ENCODE assay signal across 11 mouse cellular contexts in the genomic region with DNA sequence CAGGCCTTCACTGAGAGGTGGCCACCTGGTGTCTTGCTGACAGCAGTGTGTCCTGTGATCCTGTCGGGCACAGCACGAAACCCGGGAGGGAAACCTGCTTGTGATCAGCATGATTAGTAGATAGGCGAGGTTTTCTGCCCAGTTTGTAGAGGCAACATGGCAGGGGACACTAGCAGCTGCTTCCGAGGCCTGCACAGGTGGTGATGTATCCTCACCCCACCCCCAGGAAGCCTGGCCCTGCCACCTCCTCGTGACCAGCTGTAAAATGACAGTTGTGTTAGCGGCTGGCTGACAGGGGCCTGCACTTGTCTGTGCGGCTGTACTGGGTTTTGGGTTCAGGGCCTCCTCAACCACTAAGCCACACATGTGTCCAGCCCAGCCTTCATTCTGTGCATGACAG. TPM values are rescaled to one million over a fixed set of nuclear protein-coding genes. Genes with fewer than 3 reads are reported as not detected.
DNase-seq lines count a peak whose midpoint lies in the region; ATAC-seq and TF ChIP-seq lines count a peak whose summit lies in the region.
"Had no signal": no experiment of that assay in that cellular context is flagged by ENCODE, and none has a peak within 500 bp of the region (broad histone marks: within the 10 kb centered on the region; RNA-seq: fewer than 3 reads in every experiment).

No protein-coding gene starts in this region.

- H3K9ac ChIP-seq in heart, embryonic 16.5 days (ENCODE audit: low read length), result no peak overlapping the region
- H3K9ac ChIP-seq in stomach, embryonic 15.5 days, result no peak overlapping the region
- H3K9ac ChIP-seq in stomach, postnatal 0 days (ENCODE audit: low read length), result no peak overlapping the region
- H3K9ac ChIP-seq in limb, embryonic 12.5 days (replicated peaks), result peak overlapping the region; percentile 52; the same call in 1 of the 2 replicates
- H3K9ac ChIP-seq: hindbrain, embryonic 14.5 days had no signal

- intact Hi-C loops in left cerebral cortex, postnatal 14 days (cut with DNase I), result no loop called here

- ATAC-seq in heart, embryonic 16.5 days (replicated peaks; ENCODE audit: extremely low read depth, insufficient read depth, low FRiP score), result no peak
- no peak for ATAC-seq in stomach, embryonic 15.5 days (ENCODE audit: insufficient read depth, low FRiP score, low read depth)
- ATAC-seq in stomach, postnatal 0 days (ENCODE audit: low FRiP score, low TSS enrichment), result no peak
- no peak for ATAC-seq in limb, embryonic 12.5 days (ENCODE audit: insufficient number of reproducible peaks, insufficient read depth, low FRiP score, low TSS enrichment, low read depth)

- no peak overlapping the region for H3K27ac ChIP-seq in heart, embryonic 16.5 days (ENCODE audit: low read length)
- no peak overlapping the region for H3K27ac ChIP-seq in stomach, embryonic 15.5 days
- no peak overlapping the region for H3K27ac ChIP-seq in stomach, postnatal 0 days (replicated peaks)
- no peak overlapping the region for H3K27ac ChIP-seq in limb, embryonic 12.5 days
- H3K27ac ChIP-seq: hindbrain, embryonic 14.5 days had no signal

- H3K27me3 ChIP-seq in heart, embryonic 16.5 days (ENCODE audit: control insufficient read depth, insufficient read depth, low read length), result 0 out of 2 replicates have a peak, but pooled peaks cover 2% of the 10 kb centered on the region
- H3K27me3 ChIP-seq in stomach, embryonic 15.5 days (replicated peaks), result no peaks in the 10 kb centered on the region
- H3K27me3 ChIP-seq in stomach, postnatal 0 days (ENCODE audit: control insufficient read depth, insufficient read depth, low read length), result no peaks in the 10 kb centered on the region
- no peaks in the 10 kb centered on the region for H3K27me3 ChIP-seq in limb, embryonic 12.5 days

- TF ChIP-seq CTCF in stomach, postnatal 0 days (IDR thresholded peaks at IDR 0.05; ENCODE audit: low read depth), result no peak

- H3K4me2 ChIP-seq in heart, embryonic 16.5 days (ENCODE audit: low read depth, low read length), result 0 out of 2 replicates have a peak overlapping the region, but pooled peaks have one; percentile 2
- peak overlapping the region; percentile 57; the same call in 1 of the 2 replicates for H3K4me2 ChIP-seq in stomach, embryonic 15.5 days
- H3K4me2 ChIP-seq in stomach, postnatal 0 days (replicated peaks; ENCODE audit: low read depth), result no peak overlapping the region
- peak overlapping the region; percentile 67 for H3K4me2 ChIP-seq in limb, embryonic 12.5 days
- H3K4me2 ChIP-seq: hindbrain, embryonic 14.5 days had no signal

- WGBS in heart, embryonic 16.5 days, result 69% methylated on average over 8 of the region's 8 CpGs
- WGBS in stomach, embryonic 15.5 days, result 64% methylated on average over 8 of the region's 8 CpGs
- WGBS in stomach, postnatal 0 days, result 78% methylated on average over 8 of the region's 8 CpGs
- whole genome bisulfite sequencing in limb, embryonic 12.5 days, result 47% methylated on average over 8 of the region's 8 CpGs

- H3K4me1 ChIP-seq in heart, embryonic 16.5 days (ENCODE audit: control insufficient read depth, insufficient read depth, low read length), result peaks cover 40% of the 10 kb centered on the region
- peaks cover 50% of the 10 kb centered on the region for H3K4me1 ChIP-seq in stomach, embryonic 15.5 days
- peaks cover 7% of the 10 kb centered on the region for H3K4me1 ChIP-seq in stomach, postnatal 0 days (replicated peaks; ENCODE audit: control insufficient read depth, insufficient read depth)
- peaks cover 52% of the 10 kb centered on the region for H3K4me1 ChIP-seq in limb, embryonic 12.5 days (replicated peaks)

- no peak for TF ChIP-seq EP300 in stomach, postnatal 0 days (optimal IDR thresholded peaks at IDR 0.05)

- no peaks in the 10 kb centered on the region for H3K36me3 ChIP-seq in heart, embryonic 16.5 days (ENCODE audit: control insufficient read depth, insufficient read depth)
- no peaks in the 10 kb centered on the region for H3K36me3 ChIP-seq in stomach, embryonic 15.5 days
- no peaks in the 10 kb centered on the region for H3K36me3 ChIP-seq in stomach, postnatal 0 days (ENCODE audit: control insufficient read depth, insufficient read depth, low read length)
- no peaks in the 10 kb centered on the region for H3K36me3 ChIP-seq in limb, embryonic 12.5 days

- H3K4me3 ChIP-seq in heart, embryonic 16.5 days (ENCODE audit: low read length), result 0 out of 2 replicates have a peak overlapping the region, but pooled peaks have one; percentile 36
- no peak overlapping the region for H3K4me3 ChIP-seq in stomach, embryonic 15.5 days (replicated peaks)
- H3K4me3 ChIP-seq in stomach, postnatal 0 days (ENCODE audit: low read depth, low read length), result no peak overlapping the region
- peak overlapping the region; percentile 34; the same call in 1 of the 2 replicates for H3K4me3 ChIP-seq in limb, embryonic 12.5 days (replicated peaks)

- DNase-seq in heart, adult 11 months, result no peak
- no peak for DNase-seq in stomach, postnatal 0 days (ENCODE audit: low spot score)
- peak; percentile 71 for DNase-seq in thymus, postnatal 4 days
- no peak for DNase-seq in urinary bladder, postnatal 14 days (ENCODE audit: low spot score)
- DNase-seq in left cerebral cortex, postnatal 14 days (ENCODE audit: low spot score in 2 of 2), result no peak
- DNase-seq: lung, adult 2 months; right cerebral cortex, adult 18-20 months had no signal

- H3K9me3 ChIP-seq in heart, embryonic 16.5 days (replicated peaks; ENCODE audit: control insufficient read depth, low read length), result no peaks in the 10 kb centered on the region
- H3K9me3 ChIP-seq in stomach, embryonic 15.5 days, result no peaks in the 10 kb centered on the region
- H3K9me3 ChIP-seq in stomach, postnatal 0 days (ENCODE audit: control insufficient read depth, low read length), result no peaks in the 10 kb centered on the region
- no peaks in the 10 kb centered on the region for H3K9me3 ChIP-seq in limb, embryonic 12.5 days

RNA-seq across cellular contexts. Expression of a gene that starts 34.4 kb away (rescaled TPM):
- 64.3 and 71.0 TPM in 2 replicates for polyA plus RNA-seq in heart, embryonic 16.5 days (2015; fragmentation: Nextera tagmentation; extraction: Ambion mirVana)
- 107 and 121 TPM in 2 replicates for polyA plus RNA-seq in stomach, embryonic 15.5 days (2015; fragmentation: Nextera tagmentation; extraction: Ambion mirVana)
- polyA plus RNA-seq in stomach, postnatal 0 days (2015; fragmentation: Nextera tagmentation; extraction: Ambion mirVana), result 42.9 and 46.2 TPM in 2 replicates
- 230 and 234 TPM in 2 replicates for polyA plus RNA-seq in limb, embryonic 12.5 days (2016; fragmentation: Nextera tagmentation; extraction: Ambion mirVana)
- 10 to 100 TPM; 62.1 to 70.5 TPM for total RNA-seq in left cerebral cortex, postnatal 14 days (2021)

Comparison
In these comparisons a context has a peak if more than half of its experiments do, and no peak if none do; other contexts are left out.
1. H3K4me3 ChIP-seq: peak in heart, embryonic 16.5 days (single experiment) and limb, embryonic 12.5 days (single experiment); none in stomach, embryonic 15.5 days (single experiment) and stomach, postnatal 0 days (single experiment).